Mouse (Mus musculus): ENCODE measurements around the gene Snai3.

GRCm38 (mm10) chr8:122488387-122488786 is 27.9 kb upstream of the Snai3 start:
- TF ChIP-seq MAX (IDR thresholded peaks at IDR 0.05; ENCODE audit: low read depth) = no peak
- no peak for TF ChIP-seq POLR2A (IDR thresholded peaks at IDR 0.05; ENCODE audit: insufficient read length, low read depth)
- TF ChIP-seq USF1 (IDR thresholded peaks at IDR 0.05; ENCODE audit: low read depth) = no peak
- TF ChIP-seq POLR2AphosphoS2 (IDR thresholded peaks at IDR 0.05; ENCODE audit: insufficient read length, low read depth) = no peak
- TF ChIP-seq SRF (IDR thresholded peaks at IDR 0.05; ENCODE audit: control insufficient read depth, insufficient read length, low read depth) = no peak
- TF ChIP-seq CEBPB (IDR thresholded peaks at IDR 0.05; ENCODE audit: insufficient read depth, poor library complexity, severe bottlenecking) = no peak
- TF ChIP-seq TCF12 (IDR thresholded peaks at IDR 0.05; ENCODE audit: insufficient read depth, poor library complexity, severe bottlenecking) = no peak
